Mouse (Mus musculus) adrenal gland, postnatal 10 days (tissue): ENCODE data around the gene Ccdc180. TPM values are rescaled to one million over a fixed set of nuclear protein-coding genes. Genes with fewer than 3 reads are reported as not detected.

Source experiments
- DNase-seq: peaks from one replicate; pipeline ENCODE4 v3.0.0; 2021; ENCODE audit warnings: mixed read lengths
- total RNA-seq, 2 experiments: library from RNA; stranded (reverse); gene quantifications; 2 replicates each; pipeline ENCODE4 v1.2.3; 2021

Ccdc180 gene
- total RNA-seq, 2 experiments from 2014 or later: 0.06 to 0.09 TPM

- DNase-seq: no peak
Measured at GRCm38 (mm10) chr4:45911256-45911655, 21.2 kb downstream of the Ccdc180 start.

DNA sequence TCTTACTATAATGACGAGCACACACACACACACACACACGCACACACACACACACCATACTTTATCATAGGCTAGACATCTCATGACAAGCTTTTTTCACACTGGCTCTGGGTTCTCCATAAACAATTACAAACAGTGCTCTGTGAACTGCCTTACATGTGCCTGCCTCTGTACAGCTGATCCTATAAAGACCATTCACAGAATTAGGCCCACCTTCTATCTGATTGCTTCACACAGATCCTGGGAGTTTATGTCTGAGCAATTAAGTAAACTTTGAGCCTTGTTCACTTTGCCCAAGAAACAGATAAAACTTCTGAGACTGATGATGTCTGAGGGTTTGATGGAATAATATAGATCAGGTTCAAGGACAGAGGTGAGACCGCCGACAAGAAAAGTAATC is 21.8 kb downstream of the Ccdc180 start:
- DNase-seq: no peak

DNA sequence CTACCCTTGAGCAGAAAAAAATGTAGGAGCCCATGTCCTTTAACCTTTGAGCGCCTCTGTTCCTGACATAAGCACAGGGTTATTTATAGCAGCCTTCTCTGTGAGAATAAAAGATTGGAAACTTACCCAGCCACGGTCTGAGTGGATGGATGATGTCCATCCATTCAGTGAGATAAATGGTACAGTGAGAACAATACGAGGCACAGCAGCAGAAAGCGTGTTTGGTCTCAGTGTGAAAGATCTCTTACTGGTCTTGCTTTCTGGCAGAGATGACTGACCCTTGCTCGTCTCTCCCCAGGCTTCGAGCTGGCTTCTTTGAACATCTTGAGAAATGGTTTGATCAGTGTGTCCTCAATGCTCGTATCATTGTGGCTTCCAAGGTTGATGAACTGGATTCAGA is 27.0 kb downstream of the Ccdc180 start:
- no peak for DNase-seq

GRCm38 (mm10) chr4:45921663-45922435 is 31.7 kb downstream of the Ccdc180 start:
- DNase-seq: no peak

- no peak for DNase-seq
Measured at GRCm38 (mm10) chr4:45924011-45924410, 33.9 kb downstream of the Ccdc180 start.

- peak; percentile 34 for DNase-seq
Measured at GRCm38 (mm10) chr4:45928561-45928960, 38.5 kb downstream of the Ccdc180 start.

GRCm38 (mm10) chr4:45941628-45942044 is 51.5 kb downstream of the Ccdc180 start:
- peak; percentile 71 for DNase-seq

DNA sequence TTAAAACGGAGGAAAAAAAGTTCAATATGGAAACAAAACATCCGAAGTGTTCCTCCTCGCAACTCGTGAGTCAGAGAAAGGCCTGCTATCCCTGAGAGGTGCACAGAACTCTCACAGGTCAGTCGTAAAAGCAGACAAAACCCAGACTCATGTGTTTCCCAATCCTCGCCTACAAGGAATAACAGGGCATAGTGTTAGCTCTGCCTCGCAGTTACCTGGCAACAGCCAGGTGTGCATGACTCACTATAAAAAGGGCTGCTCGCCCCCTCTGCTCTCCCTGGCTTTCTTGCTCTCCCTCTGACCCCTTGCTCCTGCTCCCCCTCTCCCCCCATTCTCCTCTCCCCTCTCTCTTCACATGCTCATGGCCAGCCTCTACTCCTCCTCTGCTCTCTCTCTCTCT is 57.6 kb downstream of the Ccdc180 start:
- DNase-seq: no peak

DNA sequence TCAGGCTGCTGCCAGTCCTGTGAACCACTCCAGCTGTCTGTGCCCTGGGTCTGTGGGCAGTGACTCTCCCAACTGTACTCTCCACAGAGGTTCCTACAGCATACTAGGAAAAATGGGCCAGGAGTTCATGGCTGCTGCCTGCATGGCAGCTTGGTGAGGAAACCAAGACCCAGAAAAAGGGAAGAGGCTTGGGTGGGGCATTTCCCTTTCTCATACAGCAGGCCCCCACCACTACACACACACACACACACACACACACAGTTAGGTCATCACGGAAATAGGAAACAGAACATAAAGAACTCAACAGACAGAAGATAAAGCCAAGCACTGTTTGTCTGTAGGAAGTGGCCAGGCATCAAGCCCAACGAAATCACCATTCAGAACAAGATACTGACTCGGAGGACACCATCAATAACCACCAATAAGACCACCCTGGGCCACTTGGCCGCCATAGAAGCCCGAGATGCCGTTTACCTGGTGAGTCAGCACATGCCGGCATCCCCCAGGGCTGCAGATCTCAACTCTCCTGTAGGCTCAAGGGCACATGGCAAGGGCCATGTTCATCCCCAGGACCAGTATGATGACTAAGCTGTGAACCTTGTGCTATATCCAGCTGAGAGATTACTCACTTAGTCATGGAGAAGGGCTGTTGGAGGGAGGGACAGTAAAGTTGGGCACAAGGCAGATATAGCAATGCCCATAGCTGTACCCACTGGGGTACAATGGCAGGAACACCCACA is 59.2 kb downstream of the Ccdc180 start:
- DNase-seq: peak; percentile 46

GRCm38 (mm10) chr4:45951830-45952229 is 61.7 kb downstream of the Ccdc180 start:
- no peak for DNase-seq

GRCm38 (mm10) chr4:45953025-45953919 is 63.2 kb downstream of the Ccdc180 start:
- DNase-seq: no peak

DNA sequence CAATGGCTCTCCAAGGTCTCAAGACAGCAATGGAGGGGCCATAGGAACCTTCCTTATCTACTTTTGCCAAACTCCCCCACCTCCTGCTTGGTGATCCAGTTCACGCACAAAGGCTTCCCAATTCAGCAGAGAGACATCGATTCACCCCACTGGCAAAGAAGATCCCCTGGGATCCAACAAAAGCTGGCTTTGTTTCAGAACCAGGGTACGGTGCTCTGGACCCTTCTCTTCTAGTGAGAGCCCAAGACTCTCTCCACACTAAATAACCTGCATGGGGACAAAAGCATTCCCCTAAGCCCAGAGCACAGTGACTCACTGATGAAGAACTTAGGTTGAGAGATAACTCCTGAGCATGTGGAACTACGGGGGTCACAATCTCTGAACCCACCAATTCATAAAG is 65.1 kb downstream of the Ccdc180 start:
- no peak for DNase-seq

GRCm38 (mm10) chr4:45956131-45956530 is 66.0 kb downstream of the Ccdc180 start:
- DNase-seq: no peak

GRCm38 (mm10) chr4:45956706-45957105 is 66.6 kb downstream of the Ccdc180 start:
- no peak for DNase-seq

- no peak for DNase-seq
Measured at GRCm38 (mm10) chr4:45964771-45965439, 74.8 kb downstream of the Ccdc180 start, which contains the start of gene Tdrd7. Tdrd7 (plus strand) TSS chr4:45965334.

DNA sequence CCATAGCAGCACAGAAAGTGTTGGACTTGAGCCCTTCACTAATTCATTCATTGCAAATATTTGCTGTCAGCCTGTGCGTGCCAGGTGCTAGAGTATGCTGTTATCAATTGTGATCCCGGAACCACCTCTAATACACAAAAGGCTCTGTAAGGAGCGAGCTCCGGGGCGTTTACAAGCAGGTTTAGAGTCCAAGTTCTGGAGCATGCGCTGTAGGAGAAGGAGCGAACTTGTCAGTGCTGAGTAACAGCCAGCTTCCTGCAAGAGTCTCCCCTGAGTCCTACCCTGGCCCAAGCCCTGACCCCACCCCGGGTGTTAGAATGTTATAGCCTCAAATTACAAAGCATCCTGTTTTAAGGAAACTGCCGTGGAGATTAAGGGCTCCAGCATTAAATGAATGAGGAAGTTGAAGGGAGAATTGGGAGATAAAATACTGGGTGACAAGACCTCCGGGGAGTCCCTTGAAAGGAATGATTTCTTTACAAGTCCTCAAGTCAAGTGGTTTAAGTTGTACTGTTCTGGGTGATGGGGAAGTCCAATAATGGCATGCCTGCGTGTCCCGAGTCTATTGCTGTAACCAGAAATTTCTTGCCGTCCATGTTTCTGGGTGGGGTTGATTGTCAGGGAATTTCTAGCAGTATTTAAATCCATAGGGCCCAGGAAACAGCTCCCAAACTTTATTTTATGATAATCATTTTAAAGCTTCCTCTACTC is 75.8 kb downstream of the Ccdc180 start:
- DNase-seq: peak; percentile 43

- DNase-seq: no peak
Measured at GRCm38 (mm10) chr4:45966716-45967115, 76.6 kb downstream of the Ccdc180 start.

DNA sequence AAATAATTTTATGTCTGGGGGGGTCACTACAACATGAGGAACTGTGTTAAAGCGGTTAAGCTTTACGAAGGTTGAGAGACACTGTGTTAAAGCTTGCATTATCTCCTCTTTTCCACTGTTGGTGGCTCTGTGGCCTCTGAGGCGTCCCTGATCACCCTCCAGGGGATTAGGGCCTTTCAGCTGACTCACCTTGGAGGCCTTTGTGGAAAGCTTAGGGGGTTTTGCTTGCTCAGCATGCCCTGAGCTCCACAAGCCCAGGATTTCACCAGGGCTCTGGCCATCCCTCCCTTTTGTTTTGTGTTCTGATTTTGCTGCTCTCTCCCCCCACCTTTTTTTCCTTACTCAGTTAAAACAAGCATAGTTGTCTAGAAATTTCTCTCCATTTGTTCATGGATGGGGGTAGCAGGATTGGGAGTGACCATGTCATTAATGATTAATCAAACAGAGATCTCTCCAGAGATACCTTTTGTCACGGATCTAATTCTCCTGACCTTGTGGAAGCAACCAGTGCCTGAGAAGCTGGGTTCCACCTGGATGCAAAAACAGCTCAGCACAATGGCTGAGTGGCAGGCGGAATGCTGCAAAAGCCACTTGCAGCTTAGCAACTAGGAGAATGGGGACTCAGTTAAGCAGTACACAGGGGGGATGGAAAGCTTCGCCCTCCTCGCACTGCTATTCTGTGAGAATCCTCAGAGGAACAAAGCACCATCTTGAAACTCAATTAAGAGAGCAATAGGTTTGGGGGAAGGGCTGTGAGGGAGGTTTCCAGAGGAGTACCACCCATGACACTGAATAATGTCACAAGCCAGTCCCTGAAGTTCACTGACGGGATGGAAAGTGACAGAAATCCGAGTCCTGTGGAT is 77.6 kb downstream of the Ccdc180 start:
- no peak for DNase-seq

GRCm38 (mm10) chr4:45969051-45969450 is 78.9 kb downstream of the Ccdc180 start:
- DNase-seq: no peak

DNA sequence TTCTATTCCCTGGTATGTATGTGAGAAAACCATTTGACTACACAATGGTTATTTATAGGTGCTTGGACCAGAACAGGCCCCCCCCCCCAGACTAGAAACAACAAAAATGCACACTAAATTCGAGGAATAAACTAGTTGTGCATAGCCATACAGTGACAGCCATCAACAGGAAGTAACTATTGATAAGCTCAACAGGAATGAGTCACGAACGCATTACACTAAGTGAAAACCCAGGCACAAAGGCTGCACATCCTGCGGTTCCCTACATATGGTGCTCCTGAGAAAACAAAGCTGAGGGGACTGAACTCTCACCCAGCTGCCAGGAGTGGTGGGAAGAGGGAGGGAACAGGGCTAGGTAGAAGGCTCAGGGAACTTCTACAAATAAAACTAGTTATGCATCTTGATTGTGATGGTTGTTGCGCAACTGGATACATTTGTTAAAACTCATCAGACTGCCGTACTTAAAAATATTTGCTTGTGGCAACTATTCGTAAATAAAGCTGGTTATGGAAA is 80.0 kb downstream of the Ccdc180 start:
- DNase-seq: no peak
